Mouse (Mus musculus): Measurements from ENCODE around the gene Igf1r. TPM values are rescaled to one million over a fixed set of nuclear protein-coding genes. Genes with fewer than 3 reads are reported as not detected.

The Igf1r gene
- polyA plus RNA-seq, 1 experiment from 2014 or later = 2.7 TPM

GRCm38 (mm10) chr7:68024625-68025024 lies 72.0 kb downstream of the Igf1r start:
- DNase-seq (no peak), ATAC-seq (no peak)
- Histone ChIP-seq H3K4me2 (ENCODE audit: low read depth, low read length) (no peak overlapping the region), H3K27me3 (ENCODE audit: insufficient read depth, low read length) (0 out of 2 replicates have a peak, but pooled peaks cover 3% of the 10 kb centered on the region), H3K4me3 (ENCODE audit: low read depth, low read length) (no peak overlapping the region), H3K9me3 (ENCODE audit: low read length) (no peaks in the 10 kb centered on the region), H3K9ac (replicated peaks) (no peak overlapping the region), H3K27ac (ENCODE audit: low read depth) (no peak overlapping the region), H3K4me1 (ENCODE audit: insufficient read depth) (no peaks in the 10 kb centered on the region), H3K36me3 (replicated peaks; ENCODE audit: insufficient read depth, low read length) (no peaks in the 10 kb centered on the region)
- 82% methylated on average over 4 of the region's 4 CpGs for WGBS (ENCODE audit: insufficient replicate concordance)
- TF ChIP-seq CTCF (IDR thresholded peaks at IDR 0.05; ENCODE audit: low read depth) = no peak
- no peak for TF ChIP-seq EP300 (IDR thresholded peaks at IDR 0.05; ENCODE audit: low read depth)

- Histone ChIP-seq H3K9me3 (ENCODE audit: low read length) (no peaks in the 10 kb centered on the region), H3K27me3 (ENCODE audit: insufficient read depth, low read length) (0 out of 2 replicates have a peak, but pooled peaks cover 3% of the 10 kb centered on the region), H3K4me1 (ENCODE audit: insufficient read depth) (0 out of 2 replicates have a peak, but pooled peaks cover 2% of the 10 kb centered on the region), H3K9ac (replicated peaks) (no peak overlapping the region), H3K4me3 (ENCODE audit: low read depth, low read length) (no peak overlapping the region), H3K27ac (ENCODE audit: low read depth) (no peak overlapping the region), H3K4me2 (ENCODE audit: low read depth, low read length) (no peak overlapping the region), H3K36me3 (replicated peaks; ENCODE audit: insufficient read depth, low read length) (no peaks in the 10 kb centered on the region)
- DNase-seq (no peak), ATAC-seq (no peak)
- TF ChIP-seq EP300 (IDR thresholded peaks at IDR 0.05; ENCODE audit: low read depth) (no peak), CTCF (IDR thresholded peaks at IDR 0.05; ENCODE audit: low read depth) (no peak)
- WGBS (ENCODE audit: insufficient replicate concordance) = 80% methylated on average over 3 of the region's 3 CpGs
These were observed 72.8 kb downstream of the Igf1r start for GRCm38 (mm10) chr7:68025396-68025795.

GRCm38 (mm10) chr7:68026076-68026475 lies 73.4 kb downstream of the Igf1r start:
- H3K4me1 ChIP-seq (ENCODE audit: insufficient read depth) = 0 out of 2 replicates have a peak, but pooled peaks cover 2% of the 10 kb centered on the region
- H3K4me2 ChIP-seq (ENCODE audit: low read depth, low read length) = no peak overlapping the region
- H3K9ac ChIP-seq (replicated peaks) = no peak overlapping the region
- ATAC-seq (no peak), DNase-seq (no peak)
- H3K36me3 ChIP-seq (replicated peaks; ENCODE audit: insufficient read depth, low read length) = no peaks in the 10 kb centered on the region
- H3K27me3 ChIP-seq (ENCODE audit: insufficient read depth, low read length) = 0 out of 2 replicates have a peak, but pooled peaks cover 3% of the 10 kb centered on the region
- no peak overlapping the region for H3K27ac ChIP-seq (ENCODE audit: low read depth)
- TF ChIP-seq CTCF (IDR thresholded peaks at IDR 0.05; ENCODE audit: low read depth) (no peak), EP300 (IDR thresholded peaks at IDR 0.05; ENCODE audit: low read depth) (no peak)
- no peak overlapping the region for H3K4me3 ChIP-seq (ENCODE audit: low read depth, low read length)
- 79% methylated on average over 9 of the region's 9 CpGs for WGBS (ENCODE audit: insufficient replicate concordance)
- H3K9me3 ChIP-seq (ENCODE audit: low read length) = no peaks in the 10 kb centered on the region

GRCm38 (mm10) chr7:68028167-68028566 lies 75.5 kb downstream of the Igf1r start:
- WGBS (ENCODE audit: insufficient replicate concordance) = 34% methylated on average over 4 of the region's 4 CpGs
- no peaks in the 10 kb centered on the region for H3K9me3 ChIP-seq (ENCODE audit: low read length)
- TF ChIP-seq EP300 (IDR thresholded peaks at IDR 0.05; ENCODE audit: low read depth) (no peak), CTCF (IDR thresholded peaks at IDR 0.05; ENCODE audit: low read depth) (no peak)
- H3K4me1 ChIP-seq (ENCODE audit: insufficient read depth) = 0 out of 2 replicates have a peak, but pooled peaks cover 2% of the 10 kb centered on the region
- DNase-seq (no peak), ATAC-seq (no peak)
- no peak overlapping the region for H3K4me3 ChIP-seq (ENCODE audit: low read depth, low read length)
- H3K27me3 ChIP-seq (ENCODE audit: insufficient read depth, low read length) = 0 out of 2 replicates have a peak, but pooled peaks cover 9% of the 10 kb centered on the region
- no peak overlapping the region for H3K27ac ChIP-seq (ENCODE audit: low read depth)
- H3K4me2 ChIP-seq (ENCODE audit: low read depth, low read length) = no peak overlapping the region
- no peaks in the 10 kb centered on the region for H3K36me3 ChIP-seq (replicated peaks; ENCODE audit: insufficient read depth, low read length)
- no peak overlapping the region for H3K9ac ChIP-seq (replicated peaks)

- Histone ChIP-seq H3K9ac (replicated peaks) (no peak overlapping the region), H3K9me3 (ENCODE audit: low read length) (no peaks in the 10 kb centered on the region), H3K27me3 (ENCODE audit: insufficient read depth, low read length) (0 out of 2 replicates have a peak, but pooled peaks cover 9% of the 10 kb centered on the region), H3K4me3 (ENCODE audit: low read depth, low read length) (no peak overlapping the region), H3K4me2 (ENCODE audit: low read depth, low read length) (no peak overlapping the region), H3K4me1 (ENCODE audit: insufficient read depth) (0 out of 2 replicates have a peak, but pooled peaks cover 2% of the 10 kb centered on the region), H3K36me3 (replicated peaks; ENCODE audit: insufficient read depth, low read length) (no peaks in the 10 kb centered on the region), H3K27ac (ENCODE audit: low read depth) (no peak overlapping the region)
- 59% methylated on average over 9 of the region's 9 CpGs for WGBS (ENCODE audit: insufficient replicate concordance)
- ATAC-seq = no peak
- TF ChIP-seq CTCF (IDR thresholded peaks at IDR 0.05; ENCODE audit: low read depth) (no peak), EP300 (IDR thresholded peaks at IDR 0.05; ENCODE audit: low read depth) (no peak)
- no peak for DNase-seq
These were observed 78.2 kb downstream of the Igf1r start for GRCm38 (mm10) chr7:68030846-68031245.

GRCm38 (mm10) chr7:68036527-68036926 lies 83.9 kb downstream of the Igf1r start:
- ATAC-seq (no peak), DNase-seq (no peak)
- no peaks in the 10 kb centered on the region for H3K4me1 ChIP-seq (ENCODE audit: insufficient read depth)
- no peak overlapping the region for H3K4me3 ChIP-seq (ENCODE audit: low read depth, low read length)
- H3K9ac ChIP-seq (replicated peaks) = no peak overlapping the region
- no peaks in the 10 kb centered on the region for H3K36me3 ChIP-seq (replicated peaks; ENCODE audit: insufficient read depth, low read length)
- WGBS (ENCODE audit: insufficient replicate concordance) = 75% methylated on average over 4 of the region's 4 CpGs
- TF ChIP-seq EP300 (IDR thresholded peaks at IDR 0.05; ENCODE audit: low read depth) (no peak), CTCF (IDR thresholded peaks at IDR 0.05; ENCODE audit: low read depth) (no peak)
- H3K27me3 ChIP-seq (ENCODE audit: insufficient read depth, low read length) = 0 out of 2 replicates have a peak, but pooled peaks cover 6% of the 10 kb centered on the region
- no peaks in the 10 kb centered on the region for H3K9me3 ChIP-seq (ENCODE audit: low read length)
- no peak overlapping the region for H3K4me2 ChIP-seq (ENCODE audit: low read depth, low read length)
- no peak overlapping the region for H3K27ac ChIP-seq (ENCODE audit: low read depth)

Measured in liver, postnatal 0 days (tissue).